Mouse (Mus musculus) embryonic facial prominence, embryonic 15.5 days (tissue): Measurements from ENCODE around the gene Cdc42bpa. TPM values are rescaled to one million over a fixed set of nuclear protein-coding genes. Genes with fewer than 3 reads are reported as not detected.

Experiments
- ATAC-seq: fragments of 200-750 bp; cut with Nextera tagmentation; 2 replicates; pipeline ENCODE4 v1.8.0; 2017; ENCODE audit warnings: low read depth, moderate TSS enrichment; ENCODE audit not compliant: insufficient number of reproducible peaks, low FRiP score, low TSS enrichment
- H3K27ac ChIP-seq: fragments of 300-500 bp; sonication (generic); replicated peaks from 2 replicates; pipeline ENCODE4 v1.5.1; 2015; ENCODE audit warnings: mild to moderate bottlenecking, inconsistent platforms
- H3K27me3 ChIP-seq: fragments of 300-500 bp; sonication (generic); 2 replicates; pipeline ENCODE4 v1.6.1; 2015; ENCODE audit warnings: inconsistent platforms
- H3K36me3 ChIP-seq: fragments of 300-500 bp; sonication (generic); 2 replicates; pipeline ENCODE4 v1.6.1; 2015; ENCODE audit warnings: mild to moderate bottlenecking, inconsistent platforms
- H3K4me1 ChIP-seq: fragments of 300-500 bp; sonication (generic); 2 replicates; pipeline ENCODE4 v1.6.1; 2015; ENCODE audit warnings: inconsistent platforms
- H3K4me2 ChIP-seq: fragments of 300-500 bp; sonication (generic); replicated peaks from 2 replicates; pipeline ENCODE4 v1.6.1; 2015; ENCODE audit warnings: mild to moderate bottlenecking, inconsistent platforms
- H3K4me3 ChIP-seq: fragments of 300-500 bp; sonication (generic); replicated peaks from 2 replicates; pipeline ENCODE4 v1.5.1; 2015; ENCODE audit warnings: mild to moderate bottlenecking, inconsistent platforms
- H3K9ac ChIP-seq: fragments of 300-500 bp; sonication (generic); 2 replicates; pipeline ENCODE4 v1.6.1; 2015; ENCODE audit warnings: inconsistent platforms
- H3K9me3 ChIP-seq: fragments of 300-500 bp; sonication (generic); replicated peaks from 2 replicates; pipeline ENCODE4 v1.6.1; 2016; ENCODE audit warnings: inconsistent platforms
- WGBS: fragments of 180-500 bp; shearing (Covaris S2); methylation state at CpG from one replicate; pipeline ENCODE4 v1.1.7; 2015; 5-methylcytosine and 5-hydroxymethylcytosine counted together
- polyA plus RNA-seq: library from polyadenylated mRNA; unstranded; fragments of >200 nt; fragmentation: Nextera tagmentation; extraction: Ambion mirVana; gene quantifications from 2 replicates; pipeline ENCODE4 v1.2.1, GENCODE M21; 2015

Gene Cdc42bpa
- polyA plus RNA-seq, 1 experiment from 2014 or later, result 16.3 TPM

DNA sequence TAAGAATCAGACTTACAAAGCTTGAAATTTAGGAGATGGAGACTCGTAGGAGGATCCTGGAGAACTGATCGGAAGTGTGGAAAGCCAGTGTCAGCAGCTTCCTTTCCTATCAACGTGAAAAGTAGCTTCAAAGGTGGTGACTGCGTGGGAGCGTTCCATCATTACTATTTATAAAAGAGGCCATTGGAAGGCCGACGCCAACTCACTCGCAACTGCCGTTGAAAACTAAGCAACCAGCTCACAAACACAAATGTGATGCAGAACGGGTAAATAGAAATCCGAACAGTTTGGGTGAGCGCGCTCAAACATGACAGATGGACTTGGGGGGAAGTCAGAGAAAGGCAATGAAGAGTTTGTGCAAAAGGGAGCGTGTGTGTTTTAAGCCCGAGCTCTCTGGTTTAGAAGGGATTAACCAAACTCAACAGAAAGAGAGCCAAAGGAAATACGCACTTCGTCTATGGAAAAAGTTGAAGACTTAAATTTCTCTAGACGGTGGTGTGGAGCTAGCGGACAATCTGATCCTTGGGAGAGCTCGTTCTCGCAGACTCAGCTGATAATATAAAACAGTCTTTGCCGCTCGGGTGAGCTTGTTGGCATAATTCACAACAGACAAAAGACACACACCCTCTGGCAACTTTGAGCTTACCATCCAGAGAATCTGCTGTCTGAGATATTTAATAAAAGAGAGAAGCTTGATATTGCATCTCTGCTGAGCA, 20.0 kb upstream of the Cdc42bpa start:
- Histone ChIP-seq H3K4me1 (peaks cover 10% of the 10 kb centered on the region; the same call in 1 of the 2 replicates), H3K4me2 (peak overlapping the region; percentile 27), H3K9me3 (no peaks in the 10 kb centered on the region), H3K27ac (peak overlapping the region; percentile 75), H3K36me3 (no peaks in the 10 kb centered on the region), H3K4me3 (no peak overlapping the region), H3K27me3 (no peaks in the 10 kb centered on the region), H3K9ac (no peak overlapping the region)
- 50% methylated on average over 23 of the region's 23 CpGs for WGBS
- ATAC-seq, result no peak

GRCm38 (mm10) chr1:179940787-179941352, 19.4 kb upstream of the Cdc42bpa start:
- 65% methylated on average over 14 of the region's 14 CpGs for WGBS

DNA sequence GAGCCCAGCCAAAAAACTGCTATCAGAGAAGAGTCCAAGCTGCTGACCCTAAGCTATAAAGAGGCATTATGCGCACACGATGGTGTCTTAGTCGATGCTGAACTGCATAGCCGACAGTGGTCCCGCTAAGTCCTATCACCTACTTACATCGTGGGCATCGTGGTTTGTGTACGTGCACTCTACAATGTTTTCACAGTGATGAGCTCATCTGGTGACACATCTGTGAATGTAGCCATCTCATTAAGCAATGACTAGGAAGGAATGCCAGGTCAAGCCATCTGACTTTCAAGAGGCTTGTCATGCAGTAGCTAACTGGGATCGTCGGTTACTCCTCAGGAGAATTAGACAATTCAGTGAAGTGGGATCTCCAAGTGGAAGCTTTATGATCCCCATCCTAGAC, 15.3 kb upstream of the Cdc42bpa start:
- Histone ChIP-seq H3K9me3 (no peaks in the 10 kb centered on the region), H3K4me3 (no peak overlapping the region), H3K9ac (no peak overlapping the region), H3K36me3 (no peaks in the 10 kb centered on the region), H3K4me1 (peaks cover 9% of the 10 kb centered on the region; the same call in 1 of the 2 replicates), H3K27me3 (no peaks in the 10 kb centered on the region), H3K4me2 (no peak overlapping the region), H3K27ac (no peak overlapping the region)
- 85% methylated on average over 10 of the region's 10 CpGs for WGBS
- no peak for ATAC-seq

More at GRCm38 (mm10) chr1:179940787-179941352, 19.4 kb upstream of the Cdc42bpa start:
- H3K9ac ChIP-seq, result no peak overlapping the region
- H3K4me1 ChIP-seq, result peaks cover 10% of the 10 kb centered on the region; the same call in 1 of the 2 replicates
- no peak for ATAC-seq
- H3K4me2 ChIP-seq, result peak overlapping the region; percentile 27
- no peaks in the 10 kb centered on the region for H3K36me3 ChIP-seq
- H3K4me3 ChIP-seq, result no peak overlapping the region
- H3K27me3 ChIP-seq, result no peaks in the 10 kb centered on the region
- H3K9me3 ChIP-seq, result no peaks in the 10 kb centered on the region
- peak overlapping the region; percentile 75 for H3K27ac ChIP-seq

DNA sequence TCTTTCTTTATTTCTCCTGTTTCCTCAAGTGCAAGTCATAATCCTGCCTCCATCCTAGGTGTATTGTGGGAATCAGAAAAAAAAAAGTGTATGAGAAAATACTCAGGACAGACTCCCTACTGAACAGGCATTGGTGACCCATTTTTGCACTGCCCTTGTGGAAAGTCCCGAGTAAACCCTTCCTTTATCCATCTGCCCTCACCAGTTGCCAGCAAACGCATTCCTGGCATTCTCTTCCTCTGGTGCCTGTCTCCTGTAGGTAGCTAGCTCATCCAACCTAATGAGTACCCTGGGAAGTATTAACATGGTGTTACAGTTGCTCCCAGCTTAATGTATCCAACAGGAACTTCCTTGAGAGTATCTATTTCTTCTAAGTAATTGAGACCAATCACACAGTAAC, 13.7 kb upstream of the Cdc42bpa start:
- no peak overlapping the region for H3K4me3 ChIP-seq
- H3K9me3 ChIP-seq, result no peaks in the 10 kb centered on the region
- no peak for ATAC-seq
- no peak overlapping the region for H3K9ac ChIP-seq
- H3K4me2 ChIP-seq, result no peak overlapping the region
- H3K27me3 ChIP-seq, result no peaks in the 10 kb centered on the region
- no peaks in the 10 kb centered on the region for H3K4me1 ChIP-seq
- H3K27ac ChIP-seq, result no peak overlapping the region
- H3K36me3 ChIP-seq, result no peaks in the 10 kb centered on the region
- WGBS, result 34% methylated on average over 2 of the region's 2 CpGs

DNA sequence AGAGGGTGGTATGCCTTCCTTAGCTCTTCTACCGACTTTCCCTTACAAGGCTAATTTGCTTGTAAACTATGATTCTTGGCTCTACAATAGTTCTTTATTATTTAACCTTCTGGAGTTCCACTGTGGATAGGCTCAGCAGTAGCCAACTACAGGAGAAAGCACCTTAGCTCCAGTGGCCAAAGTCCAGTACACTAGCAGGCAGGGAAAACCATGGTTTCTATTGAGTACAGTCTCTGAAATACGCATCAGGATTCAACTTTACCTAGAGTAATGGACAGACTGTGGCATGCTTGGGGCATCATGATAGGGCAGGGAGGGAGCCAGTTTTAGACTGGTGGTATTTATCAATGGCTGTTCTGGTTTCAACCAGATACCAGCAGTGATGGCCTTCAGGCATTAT, 12.6 kb upstream of the Cdc42bpa start:
- no peak overlapping the region for H3K9ac ChIP-seq
- no peak overlapping the region for H3K4me3 ChIP-seq
- H3K36me3 ChIP-seq, result no peaks in the 10 kb centered on the region
- no peak overlapping the region for H3K4me2 ChIP-seq
- ATAC-seq, result no peak
- WGBS, result 89% methylated on average over 2 of the region's 2 CpGs
- H3K27me3 ChIP-seq, result no peaks in the 10 kb centered on the region
- no peaks in the 10 kb centered on the region for H3K4me1 ChIP-seq
- no peaks in the 10 kb centered on the region for H3K9me3 ChIP-seq
- H3K27ac ChIP-seq, result no peak overlapping the region

- Histone ChIP-seq H3K27ac (no peak overlapping the region), H3K4me3 (no peak overlapping the region), H3K9ac (no peak overlapping the region), H3K36me3 (no peaks in the 10 kb centered on the region), H3K9me3 (no peaks in the 10 kb centered on the region), H3K27me3 (no peaks in the 10 kb centered on the region; the same call in 1 of the 2 replicates), H3K4me2 (no peak overlapping the region), H3K4me1 (no peaks in the 10 kb centered on the region)
- 71% methylated on average over 7 of the region's 7 CpGs for WGBS
- no peak for ATAC-seq
Observed at GRCm38 (mm10) chr1:179951597-179951996, 8.7 kb upstream of the Cdc42bpa start.

- 75% methylated on average over 3 of the region's 3 CpGs for WGBS
Observed at GRCm38 (mm10) chr1:179953251-179953650, 7.0 kb upstream of the Cdc42bpa start.

GRCm38 (mm10) chr1:179957431-179957830, 2.8 kb upstream of the Cdc42bpa start:
- H3K4me1 ChIP-seq, result peaks cover 16% of the 10 kb centered on the region
- no peak overlapping the region for H3K4me3 ChIP-seq
- no peak overlapping the region for H3K4me2 ChIP-seq
- ATAC-seq, result no peak
- 75% methylated on average over 3 of the region's 3 CpGs for WGBS
- H3K27me3 ChIP-seq, result no peaks in the 10 kb centered on the region; the same call in 1 of the 2 replicates
- no peak overlapping the region for H3K27ac ChIP-seq
- no peak overlapping the region for H3K9ac ChIP-seq
- no peaks in the 10 kb centered on the region for H3K36me3 ChIP-seq
- H3K9me3 ChIP-seq, result no peaks in the 10 kb centered on the region

More at GRCm38 (mm10) chr1:179953251-179953650, 7.0 kb upstream of the Cdc42bpa start:
- Histone ChIP-seq H3K9me3 (no peaks in the 10 kb centered on the region), H3K36me3 (no peaks in the 10 kb centered on the region), H3K4me2 (no peak overlapping the region), H3K27ac (no peak overlapping the region), H3K4me1 (no peaks in the 10 kb centered on the region), H3K27me3 (no peaks in the 10 kb centered on the region; the same call in 1 of the 2 replicates), H3K4me3 (no peak overlapping the region), H3K9ac (no peak overlapping the region)
- ATAC-seq, result no peak

GRCm38 (mm10) chr1:179958871-179959720, 1.2 kb upstream of the Cdc42bpa start:
- H3K4me1 ChIP-seq, result peaks cover 19% of the 10 kb centered on the region
- peak overlapping the region; percentile 79 for H3K4me2 ChIP-seq
- peak overlapping the region; percentile 95 for H3K27ac ChIP-seq
- no peak; the same call in 1 of the 2 replicates for ATAC-seq
- H3K27me3 ChIP-seq, result no peaks in the 10 kb centered on the region; the same call in 1 of the 2 replicates
- no peaks in the 10 kb centered on the region for H3K9me3 ChIP-seq
- WGBS, result 4% methylated on average over 41 of the region's 41 CpGs
- H3K36me3 ChIP-seq, result no peaks in the 10 kb centered on the region
- H3K4me3 ChIP-seq, result peak overlapping the region; percentile 69
- H3K9ac ChIP-seq, result peak overlapping the region; percentile 84

DNA sequence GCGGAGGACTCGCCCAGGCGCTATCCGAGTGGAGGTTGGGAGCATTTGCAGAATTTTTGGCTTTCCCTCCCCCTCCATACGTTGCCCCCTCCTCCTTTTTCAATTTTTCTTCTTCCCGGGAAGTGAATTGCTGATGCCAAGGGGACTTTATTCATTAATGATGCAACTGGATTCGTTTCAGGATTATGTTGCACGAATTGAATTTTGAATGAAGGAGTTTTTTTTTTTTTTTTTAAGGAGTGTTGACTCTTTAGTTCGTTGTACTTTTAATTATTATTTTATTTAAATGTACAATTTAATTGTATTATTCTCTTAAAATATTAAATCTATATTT, 238 bp downstream of the Cdc42bpa start:
- Histone ChIP-seq H3K36me3 (no peaks in the 10 kb centered on the region), H3K4me2 (peak overlapping the region; percentile 79), H3K27me3 (no peaks in the 10 kb centered on the region), H3K9me3 (no peaks in the 10 kb centered on the region), H3K9ac (peak overlapping the region; percentile 84), H3K4me3 (peak overlapping the region; percentile 69), H3K27ac (peak overlapping the region; percentile 95), H3K4me1 (peaks cover 19% of the 10 kb centered on the region)
- WGBS, result 1% methylated on average over 9 of the region's 9 CpGs
- no peak for ATAC-seq
